Mouse (Mus musculus): ENCODE measurements around the gene Dclre1b. TPM values are rescaled to one million over a fixed set of nuclear protein-coding genes. Genes with fewer than 3 reads are reported as not detected.

Gene Dclre1b
- polyA plus RNA-seq (2021; fragmentation: Nextera tagmentation), result 3.6 and 5.1 TPM in 2 replicates
- long read RNA-seq, experiment 1, full-length matches to known transcripts, result 22 of 30 reads
- long read RNA-seq, experiment 1, partial matches to known transcripts, result 0 of 30 reads
- long read RNA-seq, experiment 1, other reads (novel, unspliced or antisense), result 8 of 30 reads
- long read RNA-seq, experiment 2, full-length matches to known transcripts, result 5 of 9 reads
- long read RNA-seq, experiment 2, partial matches to known transcripts, result 0 of 9 reads
- long read RNA-seq, experiment 2, other reads (novel, unspliced or antisense), result 4 of 9 reads

DNA sequence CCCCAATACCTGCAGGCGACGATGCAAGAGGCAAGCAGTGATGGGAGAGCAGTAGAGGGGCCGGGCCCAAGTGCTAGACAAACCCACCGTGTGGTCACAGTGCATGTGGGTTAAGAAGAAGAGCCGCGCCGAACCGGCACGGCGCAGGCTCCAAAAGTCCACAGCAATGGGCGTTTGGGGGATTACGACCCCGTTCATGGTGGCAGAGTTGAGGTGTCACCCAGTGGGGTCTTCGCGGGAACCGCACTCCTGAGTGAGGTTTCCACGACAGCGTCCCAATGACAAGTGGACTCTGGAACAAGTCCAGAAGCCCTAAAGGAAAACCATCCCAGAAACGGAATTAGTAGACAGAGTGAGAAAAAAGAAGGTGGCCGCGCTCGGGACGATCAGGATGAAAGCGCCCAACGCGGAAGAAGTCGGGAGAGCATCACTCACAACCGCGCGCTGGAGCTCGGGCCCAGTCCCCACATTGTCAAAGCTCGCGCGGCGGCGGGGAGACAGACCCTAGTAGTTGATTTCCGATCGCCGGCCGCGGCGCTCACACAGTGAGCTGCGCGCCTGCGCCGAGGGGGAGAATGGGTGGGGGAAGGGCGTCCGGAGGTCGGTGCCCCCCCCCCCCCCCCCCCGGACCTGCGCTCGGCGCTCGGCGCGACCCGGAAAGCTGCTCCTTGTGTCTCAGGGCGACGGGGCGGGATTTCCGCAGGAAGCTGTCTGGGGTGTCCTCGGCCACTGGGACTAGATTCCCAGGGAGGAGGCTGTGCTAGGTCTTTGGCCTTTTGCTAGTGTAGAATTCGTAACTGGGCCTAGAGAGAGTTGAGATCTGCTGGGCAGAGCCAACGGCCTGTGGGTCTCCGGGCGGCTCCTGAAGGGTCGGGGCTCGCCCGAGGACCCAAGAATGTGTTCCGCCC lies at the start of gene Dclre1b, which contains the start of the genes Ap4b1 and Gm43064:
Gene Dclre1b (minus strand): TSS at position 554 of the 908 bp plus-strand sequence.
Gene Ap4b1 (plus strand): TSS at position 630 of the 908 bp plus-strand sequence.
Gene Gm43064 (plus strand): TSS at position 683 of the 908 bp plus-strand sequence.

GRCm38 (mm10) chr3:103832426-103832825 lies 23.2 kb upstream of the Dclre1b start, which contains the start of gene Bcl2l15:
Gene Bcl2l15, plus strand, starts transcription at chr3:103832601.

DNA sequence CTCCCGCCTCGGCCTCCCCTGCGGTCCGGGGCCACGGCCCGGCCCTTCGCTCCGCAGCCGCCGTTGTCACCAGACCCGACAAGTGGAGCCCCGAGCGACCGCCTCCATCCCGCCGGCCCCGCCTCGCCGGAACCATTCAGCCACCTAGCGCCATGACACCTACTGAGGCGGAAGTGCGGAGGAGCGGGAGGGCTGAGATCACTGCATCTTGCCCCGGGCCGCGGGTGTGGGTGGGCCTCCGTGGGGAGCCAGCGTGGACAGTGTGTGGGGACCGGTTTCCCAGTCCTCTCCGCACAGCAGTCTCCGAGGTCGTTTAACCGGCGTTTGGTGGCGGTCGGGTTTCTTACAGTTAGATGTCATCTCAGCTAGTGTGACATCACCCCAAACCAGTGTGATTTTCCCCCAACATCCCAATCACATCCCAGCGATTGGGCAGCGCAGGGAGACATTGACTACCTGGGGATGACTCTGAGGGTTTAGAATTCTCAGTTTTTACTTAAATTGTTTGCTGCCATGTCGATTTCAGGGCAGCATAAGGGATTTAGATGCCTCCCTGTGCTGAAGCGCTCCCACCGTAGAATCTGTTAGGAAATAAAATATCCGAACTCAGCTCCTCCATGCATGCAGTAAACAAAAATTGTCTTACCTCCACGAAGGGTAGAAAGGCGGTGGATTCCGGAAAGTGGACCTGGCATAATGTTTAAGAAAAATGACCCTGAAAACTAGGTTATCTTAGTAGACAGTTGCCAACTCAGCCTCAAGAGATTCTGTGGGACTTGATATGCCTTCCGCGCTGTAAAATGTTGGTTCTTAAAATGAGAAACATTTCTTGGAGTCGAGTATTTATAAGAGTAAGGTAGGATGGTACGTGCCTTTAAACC lies 17.8 kb downstream of the Dclre1b start, which contains the start of gene Hipk1:
Gene Hipk1 (minus strand): TSS at position 334 of the 881 bp plus-strand sequence.

Other genes with a start within 250 kb of the Dclre1b start
- gene Syt6, start 234.2 kb downstream of the Dclre1b start, polyA plus RNA-seq (2021; fragmentation: Nextera tagmentation), result 9.2 and 11.1 TPM in 2 replicates
- gene Atg4a-ps, start 163.4 kb downstream of the Dclre1b start, polyA plus RNA-seq (2021; fragmentation: Nextera tagmentation), result not detected in 2 replicates
- gene Olfml3, start 71.4 kb downstream of the Dclre1b start, polyA plus RNA-seq (2021; fragmentation: Nextera tagmentation), result 7.6 and 11.1 TPM in 2 replicates
- not detected in 2 replicates for gene Gm10964, start 70.1 kb downstream of the Dclre1b start, polyA plus RNA-seq (2021; fragmentation: Nextera tagmentation)
- 13.4 and 15.6 TPM in 2 replicates for gene Hipk1, start 17.9 kb downstream of the Dclre1b start, polyA plus RNA-seq (2021; fragmentation: Nextera tagmentation)
- 9.2 and 11.2 TPM in 2 replicates for gene Ap4b1, start 76 bp upstream of the Dclre1b start, polyA plus RNA-seq (2021; fragmentation: Nextera tagmentation)
- not detected in 2 replicates for gene Gm43064, start 129 bp upstream of the Dclre1b start, polyA plus RNA-seq (2021; fragmentation: Nextera tagmentation)
- not detected in 2 replicates for gene Bcl2l15, start 23.2 kb upstream of the Dclre1b start, polyA plus RNA-seq (2021; fragmentation: Nextera tagmentation)
- 0.54 and 1.0 TPM in 2 replicates for gene Ptpn22, start 50.4 kb upstream of the Dclre1b start, polyA plus RNA-seq (2021; fragmentation: Nextera tagmentation)
- gene Rsbn1, start 104.7 kb upstream of the Dclre1b start, polyA plus RNA-seq (2021; fragmentation: Nextera tagmentation), result 5.9 and 6.0 TPM in 2 replicates
- 5.2 and 18.4 TPM in 2 replicates for gene Phtf1, start 158.7 kb upstream of the Dclre1b start, polyA plus RNA-seq (2021; fragmentation: Nextera tagmentation)

Measured in left cerebral cortex, adult 6 months (tissue).